Mouse (Mus musculus) embryonic facial prominence, embryonic 14.5 days (tissue): ENCODE results near the gene Slc9a9. TPM values are rescaled to one million over a fixed set of nuclear protein-coding genes. Genes with fewer than 3 reads are reported as not detected.

Source experiments
- ATAC-seq: fragments of 200-750 bp; cut with Nextera tagmentation; 2 replicates; pipeline ENCODE4 v1.8.0; 2017; ENCODE audit warnings: low read depth, moderate number of reproducible peaks, moderate TSS enrichment
- DNase-seq: peaks from one replicate; pipeline ENCODE4 v3.0.0-alpha.2; 2015; ENCODE audit warnings: low spot score
- H3K27ac ChIP-seq: fragments of 300-500 bp; sonication (generic); replicated peaks from 2 replicates; pipeline ENCODE4 v1.5.1; 2014; ENCODE audit warnings: low read depth, mild to moderate bottlenecking, low read length, moderate library complexity
- H3K27me3 ChIP-seq: fragments of 300-500 bp; sonication (generic); replicated peaks from 2 replicates; pipeline ENCODE4 v1.6.1; 2014; ENCODE audit warnings: low read length; ENCODE audit not compliant: control insufficient read depth, insufficient read depth
- H3K36me3 ChIP-seq: fragments of 300-500 bp; sonication (generic); 2 replicates; pipeline ENCODE4 v1.6.1; 2014; ENCODE audit warnings: low read length, mixed read lengths; ENCODE audit not compliant: control insufficient read depth, insufficient read depth
- H3K4me1 ChIP-seq: fragments of 300-500 bp; sonication (generic); 2 replicates; pipeline ENCODE4 v1.6.1; 2014; ENCODE audit warnings: antibody characterized with exemption, low read length; ENCODE audit not compliant: control insufficient read depth, insufficient read depth
- H3K4me2 ChIP-seq: fragments of 300-500 bp; sonication (generic); 2 replicates; pipeline ENCODE4 v1.6.1; 2014; ENCODE audit warnings: low read depth, mild to moderate bottlenecking, low read length, moderate library complexity, mixed read lengths
- H3K4me3 ChIP-seq: fragments of 300-500 bp; sonication (generic); 2 replicates; pipeline ENCODE4 v1.5.1; 2014; ENCODE audit warnings: low read depth, mild to moderate bottlenecking, low read length
- H3K9ac ChIP-seq: fragments of 300-500 bp; sonication (generic); 2 replicates; pipeline ENCODE4 v1.6.1; 2014; ENCODE audit warnings: low read depth, mild to moderate bottlenecking, low read length, moderate library complexity, mixed read lengths
- H3K9me3 ChIP-seq: fragments of 300-500 bp; sonication (generic); 2 replicates; pipeline ENCODE4 v1.6.1; 2016; ENCODE audit warnings: low read length; ENCODE audit not compliant: control insufficient read depth
- WGBS: fragments of 180-500 bp; shearing (Covaris S2); extraction: QIAGEN DNeasy Blood & Tissue Kit; methylation state at CpG from one replicate; pipeline ENCODE4 v1.1.7; 2014; 5-methylcytosine and 5-hydroxymethylcytosine counted together
- polyA plus RNA-seq: library from polyadenylated mRNA; unstranded; fragments of >200 nt; fragmentation: Nextera tagmentation; extraction: Ambion mirVana; gene quantifications from 2 replicates; pipeline ENCODE4 v1.2.1, GENCODE M21; 2014

The Slc9a9 gene
- polyA plus RNA-seq, 1 experiment from 2014 or later: 6.5 TPM

DNA sequence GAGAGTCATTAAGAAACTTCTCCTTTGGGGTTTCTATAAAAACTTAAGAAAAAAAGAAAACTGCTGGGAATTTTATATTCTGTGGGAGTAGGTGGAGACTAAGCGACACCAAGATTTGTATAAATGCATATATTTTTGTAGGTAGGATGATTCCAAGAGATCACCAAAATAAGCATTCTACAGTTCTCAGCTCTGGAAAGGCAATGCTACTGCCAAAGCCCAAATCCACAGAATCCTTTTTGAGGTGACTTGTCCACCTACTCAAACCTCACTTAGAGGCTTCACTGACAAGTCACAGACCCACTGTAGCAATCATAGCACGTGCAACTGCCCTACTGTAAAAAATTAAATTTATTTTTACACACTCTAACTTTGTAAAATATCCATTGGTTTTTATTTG is 303.0 kb downstream of the Slc9a9 start:
- whole genome bisulfite sequencing: 87% methylated on average over 2 of the region's 2 CpGs
- H3K36me3 ChIP-seq: no peaks in the 10 kb centered on the region
- H3K4me1 ChIP-seq: no peaks in the 10 kb centered on the region
- H3K27ac ChIP-seq: no peak overlapping the region
- H3K4me2 ChIP-seq: no peak overlapping the region
- H3K4me3 ChIP-seq: no peak overlapping the region
- H3K27me3 ChIP-seq: no peaks in the 10 kb centered on the region
- no peak for ATAC-seq
- no peak for DNase-seq
- no peak overlapping the region for H3K9ac ChIP-seq
- H3K9me3 ChIP-seq: 0 out of 2 replicates have a peak, but pooled peaks cover 4% of the 10 kb centered on the region

DNA sequence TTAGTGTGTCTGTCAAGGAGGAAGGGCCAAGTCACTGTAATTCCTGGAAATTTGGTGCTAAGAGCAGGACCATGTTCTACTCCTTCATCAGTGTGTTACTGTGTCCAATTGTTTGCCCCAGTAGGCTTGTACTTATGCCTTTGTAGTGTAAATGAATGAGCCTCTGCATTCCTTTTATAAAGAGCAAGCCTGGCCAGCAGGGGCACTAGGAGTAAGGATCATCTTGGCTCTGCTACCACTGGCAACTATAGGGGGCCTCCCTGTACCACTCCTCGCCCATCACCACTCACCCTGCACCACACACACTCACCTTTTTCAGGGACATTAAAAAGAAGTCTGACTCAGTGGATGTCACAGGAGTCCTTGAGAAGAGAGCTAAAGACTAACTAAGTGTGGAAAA is 306.5 kb downstream of the Slc9a9 start:
- H3K4me2 ChIP-seq: no peak overlapping the region
- H3K4me3 ChIP-seq: no peak overlapping the region
- H3K27me3 ChIP-seq: no peaks in the 10 kb centered on the region
- 0 out of 2 replicates have a peak, but pooled peaks cover 4% of the 10 kb centered on the region for H3K9me3 ChIP-seq
- H3K4me1 ChIP-seq: no peaks in the 10 kb centered on the region
- no peak overlapping the region for H3K9ac ChIP-seq
- WGBS: 82% methylated on average over 1 of the region's 1 CpGs
- no peak for ATAC-seq
- no peak overlapping the region for H3K27ac ChIP-seq
- H3K36me3 ChIP-seq: no peaks in the 10 kb centered on the region
- DNase-seq: no peak

DNA sequence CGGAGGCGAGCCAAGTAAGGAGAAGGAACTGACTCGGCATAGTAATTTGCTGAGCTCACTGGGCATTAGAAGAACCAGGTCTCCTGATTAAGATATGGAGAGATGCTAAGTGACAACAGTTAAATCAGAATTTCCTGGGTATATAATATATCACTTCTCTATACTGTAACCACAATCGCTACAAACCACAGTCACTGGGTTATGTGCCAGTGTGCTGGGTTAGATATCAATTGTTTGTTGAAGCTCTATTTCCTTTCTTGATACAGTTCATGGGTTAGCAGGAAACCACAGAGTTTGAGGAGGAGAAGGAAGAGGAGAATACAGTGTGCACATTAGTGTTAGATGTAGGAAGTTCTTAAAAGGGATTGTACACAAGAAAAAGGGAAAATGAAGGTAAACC is 323.9 kb downstream of the Slc9a9 start:
- H3K36me3 ChIP-seq: no peaks in the 10 kb centered on the region
- no peak overlapping the region for H3K9ac ChIP-seq
- no peak overlapping the region for H3K4me3 ChIP-seq
- H3K4me1 ChIP-seq: no peaks in the 10 kb centered on the region
- H3K9me3 ChIP-seq: no peaks in the 10 kb centered on the region
- H3K27ac ChIP-seq: no peak overlapping the region
- no peak overlapping the region for H3K4me2 ChIP-seq
- no peak for ATAC-seq
- 89% methylated on average over 4 of the region's 4 CpGs for WGBS
- no peak for DNase-seq
- H3K27me3 ChIP-seq: no peaks in the 10 kb centered on the region

DNA sequence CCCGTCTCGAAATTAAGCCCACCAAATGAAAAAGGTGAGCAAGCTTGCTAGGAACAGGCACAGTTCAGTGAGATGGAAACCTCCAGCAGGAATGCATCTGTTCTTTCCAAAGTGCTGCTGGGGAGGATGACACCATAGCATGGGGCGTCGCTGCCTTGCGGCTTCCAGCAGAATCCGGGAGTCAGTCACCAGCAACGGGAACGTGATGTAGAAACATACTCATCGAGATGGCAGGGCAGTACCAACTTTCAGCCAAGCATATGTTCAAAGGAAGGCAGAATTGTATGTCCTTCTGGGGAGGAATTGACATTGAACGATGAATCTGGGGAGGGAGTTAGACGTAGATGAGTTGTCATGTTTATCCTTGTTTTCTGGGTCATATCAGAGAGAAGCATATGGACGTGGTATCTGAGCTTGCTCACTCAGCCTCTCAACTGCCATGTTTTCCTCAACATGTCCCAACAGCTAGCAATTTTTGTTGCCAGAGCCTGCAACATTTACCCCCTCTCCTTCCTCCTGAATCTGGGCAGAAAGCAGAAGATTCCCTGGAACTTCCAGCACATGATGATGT is 350.5 kb downstream of the Slc9a9 start:
- H3K9ac ChIP-seq: no peak overlapping the region
- ATAC-seq (no peak), DNase-seq (no peak)
- no peaks in the 10 kb centered on the region for H3K4me1 ChIP-seq
- H3K4me2 ChIP-seq: no peak overlapping the region
- no peaks in the 10 kb centered on the region for H3K9me3 ChIP-seq
- no peaks in the 10 kb centered on the region for H3K27me3 ChIP-seq
- H3K36me3 ChIP-seq: no peaks in the 10 kb centered on the region
- H3K27ac ChIP-seq: no peak overlapping the region
- 94% methylated on average over 12 of the region's 12 CpGs for WGBS
- H3K4me3 ChIP-seq: no peak overlapping the region

DNA sequence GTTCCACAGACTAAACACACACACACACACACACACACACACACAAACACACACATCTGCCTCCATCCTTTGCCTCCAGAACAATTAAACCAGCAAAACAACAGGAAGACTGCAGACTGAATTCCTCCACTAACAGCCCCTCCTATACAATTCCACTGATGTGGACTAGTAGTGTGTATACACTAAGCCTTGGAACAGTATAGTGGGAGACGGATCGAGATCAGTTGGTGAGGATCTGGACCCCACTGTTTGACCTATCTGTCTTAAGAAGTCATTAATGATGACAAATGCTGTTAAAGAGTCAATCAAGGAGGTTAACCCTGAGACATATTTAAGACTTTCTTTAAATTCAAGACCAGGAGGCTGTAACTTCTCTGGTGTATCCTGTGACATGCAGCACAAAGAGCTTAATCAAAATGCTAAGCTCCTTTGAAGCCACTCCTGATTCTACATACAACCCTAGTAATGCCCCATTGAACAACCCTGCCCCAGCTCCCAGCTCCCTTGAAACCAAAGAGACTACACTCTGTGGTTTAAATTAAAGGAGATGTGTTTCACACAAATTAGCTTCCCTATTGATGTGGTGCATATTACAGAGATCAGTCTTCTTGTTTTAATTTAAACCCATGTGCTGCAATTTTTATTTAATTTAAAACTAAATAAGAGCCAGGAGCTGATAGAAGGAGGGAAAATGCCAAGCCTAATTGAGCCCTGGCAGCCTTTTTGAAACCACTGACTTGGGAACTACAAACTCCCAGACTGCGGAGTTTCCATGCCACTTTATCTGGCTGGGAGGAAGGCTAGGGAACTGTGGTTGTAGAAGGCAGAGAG is 364.6 kb downstream of the Slc9a9 start:
- ATAC-seq (peak; percentile 60; the same call in 1 of the 2 replicates), DNase-seq (peak; percentile 77)

DNA sequence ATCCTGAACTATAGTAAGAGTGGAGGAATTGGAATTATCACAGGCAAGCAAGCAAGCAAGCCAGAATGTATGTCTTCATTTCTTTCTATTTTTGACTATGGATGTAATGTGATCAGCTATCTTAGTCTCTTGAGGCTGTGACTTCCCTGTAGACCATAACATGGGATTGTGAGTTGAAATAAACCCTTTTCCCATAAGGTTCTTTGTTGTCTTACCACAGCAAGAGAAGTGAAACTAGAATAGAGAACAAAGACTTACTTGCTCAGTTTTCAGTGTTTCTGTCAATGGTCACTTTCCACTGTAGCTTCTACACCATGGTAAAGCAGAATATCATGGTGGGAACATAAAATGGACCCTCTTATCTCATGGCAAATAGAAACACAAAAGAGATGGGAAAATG is 366.5 kb downstream of the Slc9a9 start:
- no peak overlapping the region for H3K4me3 ChIP-seq
- ATAC-seq (no peak), DNase-seq (no peak)
- no peaks in the 10 kb centered on the region; the same call in 1 of the 2 replicates for H3K4me1 ChIP-seq
- no peak overlapping the region for H3K9ac ChIP-seq
- no peak overlapping the region for H3K27ac ChIP-seq
- H3K4me2 ChIP-seq: no peak overlapping the region
- H3K27me3 ChIP-seq: no peaks in the 10 kb centered on the region
- H3K36me3 ChIP-seq: no peaks in the 10 kb centered on the region
- no peaks in the 10 kb centered on the region for H3K9me3 ChIP-seq

More for the DNA sequence above, 364.6 kb downstream of the Slc9a9 start:
- WGBS: 71% methylated on average over 3 of the region's 3 CpGs
- Histone ChIP-seq H3K36me3 (no peaks in the 10 kb centered on the region), H3K4me1 (no peaks in the 10 kb centered on the region; the same call in 1 of the 2 replicates), H3K4me3 (no peak overlapping the region), H3K27me3 (no peaks in the 10 kb centered on the region), H3K9me3 (no peaks in the 10 kb centered on the region), H3K9ac (no peak overlapping the region), H3K27ac (no peak overlapping the region), H3K4me2 (no peak overlapping the region)

DNA sequence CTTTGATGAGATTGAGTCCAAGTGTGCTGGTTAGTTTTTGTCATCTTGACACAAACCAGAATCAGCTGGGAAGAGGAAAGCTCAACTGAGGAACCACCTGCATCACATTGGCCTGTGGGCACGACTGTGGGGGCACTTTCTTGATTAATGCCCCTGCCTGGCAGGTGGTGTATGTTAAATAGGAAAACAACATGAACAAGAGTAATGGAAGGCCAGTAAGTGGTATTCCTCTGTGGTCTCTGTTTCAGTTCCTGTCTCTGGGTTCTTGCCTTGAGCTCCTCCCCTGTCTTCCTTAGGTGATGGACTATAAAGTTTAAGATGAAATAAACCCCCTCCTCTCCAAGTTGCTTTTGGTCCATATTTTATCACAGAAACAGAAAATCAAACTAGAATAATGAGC is 372.7 kb downstream of the Slc9a9 start:
- ATAC-seq (no peak), DNase-seq (no peak)
- Histone ChIP-seq H3K4me2 (no peak overlapping the region), H3K9me3 (no peaks in the 10 kb centered on the region), H3K9ac (no peak overlapping the region), H3K36me3 (no peaks in the 10 kb centered on the region), H3K4me1 (no peaks in the 10 kb centered on the region), H3K4me3 (no peak overlapping the region), H3K27ac (no peak overlapping the region), H3K27me3 (no peaks in the 10 kb centered on the region)
- WGBS: 35% methylated on average over 1 of the region's 1 CpGs

DNA sequence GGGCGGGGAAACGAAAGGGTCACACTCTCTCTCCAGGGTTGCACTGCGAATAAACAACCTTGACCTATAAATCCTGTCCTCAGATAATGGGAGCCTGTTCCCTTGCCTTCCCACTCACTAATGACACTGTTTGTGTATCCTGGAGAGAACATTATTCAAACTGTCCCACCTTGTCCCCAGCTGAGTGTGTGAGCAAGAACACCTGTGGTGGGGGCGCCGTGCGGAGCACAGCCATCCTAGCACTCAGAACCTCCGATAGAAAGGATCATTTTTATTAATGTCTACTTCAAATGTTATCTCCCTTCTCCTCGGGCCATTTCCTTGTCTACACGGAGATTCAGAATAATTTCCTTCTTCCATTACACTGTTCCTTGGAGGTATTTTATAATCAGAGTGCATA is 382.5 kb downstream of the Slc9a9 start:
- DNase-seq (no peak), ATAC-seq (no peak)
- H3K27ac ChIP-seq: no peak overlapping the region
- no peak overlapping the region for H3K4me2 ChIP-seq
- H3K9ac ChIP-seq: no peak overlapping the region
- no peaks in the 10 kb centered on the region for H3K27me3 ChIP-seq
- no peaks in the 10 kb centered on the region for H3K36me3 ChIP-seq
- 76% methylated on average over 9 of the region's 9 CpGs for WGBS
- no peaks in the 10 kb centered on the region for H3K9me3 ChIP-seq
- H3K4me1 ChIP-seq: no peaks in the 10 kb centered on the region
- H3K4me3 ChIP-seq: no peak overlapping the region

DNA sequence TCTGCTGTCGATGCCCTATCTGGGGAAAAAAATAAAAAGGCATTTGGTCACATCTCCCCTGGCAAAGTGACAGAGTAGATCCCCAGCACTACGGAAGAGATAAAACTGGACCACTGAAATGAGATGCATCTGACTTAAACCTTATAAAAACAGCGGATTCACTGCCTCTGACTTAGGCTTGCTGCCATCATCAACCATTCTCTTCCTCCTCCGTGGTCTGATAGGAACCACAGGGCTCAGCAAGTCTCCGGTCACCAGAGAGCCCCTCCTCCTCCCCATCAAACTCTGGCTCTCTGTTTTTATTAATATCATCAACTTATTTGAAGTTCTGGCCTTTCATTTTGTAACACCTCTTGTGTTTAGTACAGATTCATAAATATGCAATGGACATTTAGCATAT is 383.5 kb downstream of the Slc9a9 start:
- no peak overlapping the region for H3K9ac ChIP-seq
- H3K36me3 ChIP-seq: no peaks in the 10 kb centered on the region
- H3K9me3 ChIP-seq: no peaks in the 10 kb centered on the region
- H3K27ac ChIP-seq: no peak overlapping the region
- no peaks in the 10 kb centered on the region for H3K4me1 ChIP-seq
- H3K27me3 ChIP-seq: no peaks in the 10 kb centered on the region
- DNase-seq (no peak), ATAC-seq (no peak)
- 72% methylated on average over 5 of the region's 5 CpGs for WGBS
- no peak overlapping the region for H3K4me3 ChIP-seq
- no peak overlapping the region for H3K4me2 ChIP-seq
